Mouse (Mus musculus) c-Kit-negative CD71-positive TER-119-positive erythroid progenitor cells, embryonic 14.5 days (primary cell): Measurements from ENCODE around the gene Gpr162.

Experiments
- DNase-seq: peaks from one replicate; pipeline ENCODE4 v3.0.0-alpha.2; 2013; ENCODE audit warnings: low read depth, low spot score

Gpr162 gene

GRCm38 (mm10) chr6:124881821-124882220 is 18.0 kb upstream of the Gpr162 start:
- DNase-seq, result no peak

GRCm38 (mm10) chr6:124879390-124879789 is 15.6 kb upstream of the Gpr162 start:
- DNase-seq, result no peak

- no peak for DNase-seq
Observed at GRCm38 (mm10) chr6:124874348-124874747, 10.6 kb upstream of the Gpr162 start.

GRCm38 (mm10) chr6:124866560-124866959 is 2.8 kb upstream of the Gpr162 start:
- DNase-seq, result no peak

- no peak for DNase-seq
Observed at GRCm38 (mm10) chr6:124865766-124866362, 2.1 kb upstream of the Gpr162 start.

GRCm38 (mm10) chr6:124863125-124863657 is 592 bp downstream of the Gpr162 start:
- DNase-seq, result no peak

- DNase-seq, result no peak
Observed at GRCm38 (mm10) chr6:124862406-124863124, 1.2 kb downstream of the Gpr162 start.

GRCm38 (mm10) chr6:124861802-124862201 is 2.0 kb downstream of the Gpr162 start:
- no peak for DNase-seq

- no peak for DNase-seq
Observed at GRCm38 (mm10) chr6:124861266-124861665, 2.5 kb downstream of the Gpr162 start.

- no peak for DNase-seq
Observed at GRCm38 (mm10) chr6:124860511-124860910, 3.3 kb downstream of the Gpr162 start.

- no peak for DNase-seq
Observed at GRCm38 (mm10) chr6:124859725-124860124, 4.1 kb downstream of the Gpr162 start.

- no peak for DNase-seq
Observed at GRCm38 (mm10) chr6:124858561-124859318, 5.0 kb downstream of the Gpr162 start.

- no peak for DNase-seq
Observed at GRCm38 (mm10) chr6:124857840-124858530, 5.8 kb downstream of the Gpr162 start.

GRCm38 (mm10) chr6:124856916-124857839 is 6.6 kb downstream of the Gpr162 start, which contains the start of gene P3h3:
TSS of gene P3h3 (minus strand) at chr6:124857752.
- no peak for DNase-seq

- no peak for DNase-seq
Observed at GRCm38 (mm10) chr6:124856321-124856720, 7.5 kb downstream of the Gpr162 start.

GRCm38 (mm10) chr6:124854647-124855046 is 9.1 kb downstream of the Gpr162 start:
- no peak for DNase-seq

GRCm38 (mm10) chr6:124850535-124850934 is 13.2 kb downstream of the Gpr162 start:
- no peak for DNase-seq

GRCm38 (mm10) chr6:124847305-124847704 is 16.5 kb downstream of the Gpr162 start:
- peak; percentile 65 for DNase-seq

- DNase-seq, result no peak
Observed at GRCm38 (mm10) chr6:124840241-124841167, 23.3 kb downstream of the Gpr162 start, which contains the start of gene Gnb3. TSS of gene Gnb3 (minus strand) at chr6:124840275.
